Mouse (Mus musculus): ENCODE results near the gene Nms. TPM values are rescaled to one million over a fixed set of nuclear protein-coding genes. Genes with fewer than 3 reads are reported as not detected.

Gene Nms
- polyA plus RNA-seq (2015; fragmentation: Nextera tagmentation; extraction: Ambion mirVana) = not detected in 2 replicates

DNA sequence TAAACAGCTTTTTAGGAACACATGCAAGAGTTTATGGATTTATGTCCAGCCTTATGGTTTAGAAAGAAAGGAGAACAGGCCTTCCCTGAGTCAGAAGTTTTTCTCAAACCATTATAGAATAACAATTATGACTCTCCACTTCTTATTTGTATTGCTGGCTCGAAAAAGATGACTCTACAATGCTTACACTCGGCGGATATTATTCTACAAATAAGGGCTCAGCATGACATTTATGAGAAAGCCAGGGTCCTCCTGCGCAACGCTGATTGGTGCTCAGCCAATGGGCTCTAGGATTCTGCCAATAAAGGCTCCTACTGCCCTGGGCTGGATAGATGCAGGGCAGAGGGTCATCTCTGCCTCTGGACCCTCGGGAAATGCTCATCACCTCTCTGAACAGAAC lies at the start of gene Nms:
Gene Nms (plus strand): TSS at position 301 of the 400 bp plus-strand sequence.
- Histone ChIP-seq H3K27me3 (replicated peaks) (no peaks in the 10 kb centered on the region), H3K36me3 (no peaks in the 10 kb centered on the region), H3K4me1 (replicated peaks) (no peaks in the 10 kb centered on the region), H3K4me3 (replicated peaks) (no peak within 1 kb of the TSS), H3K9me3 (no peaks in the 10 kb centered on the region), H3K9ac (no peak within 1 kb of the TSS), H3K4me2 (replicated peaks) (no peak within 1 kb of the TSS), H3K27ac (no peak within 1 kb of the TSS)
- WGBS = 75% methylated on average over 6 of the region's 6 CpGs
- ATAC-seq = no peak

DNA sequence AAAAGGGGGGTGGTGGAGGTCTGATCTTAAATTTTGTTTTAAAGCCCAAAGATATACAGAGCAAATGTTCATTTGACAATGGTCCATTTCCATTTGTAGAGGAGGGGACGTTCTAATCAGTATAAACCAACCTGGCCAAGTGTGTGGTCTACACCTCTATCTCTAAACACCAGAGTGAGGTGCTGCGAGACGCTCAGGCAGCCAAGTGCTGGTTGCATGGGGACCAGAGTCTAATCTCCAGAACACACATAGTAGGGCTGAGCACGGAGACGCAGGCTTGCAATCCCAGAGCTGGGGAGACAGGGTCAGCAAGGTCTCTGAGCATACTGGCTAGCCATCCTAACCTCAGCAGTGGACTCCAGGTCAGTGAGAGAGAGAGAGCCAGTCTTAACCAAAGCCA lies 47.5 kb upstream of the Nms start:
- H3K4me3 ChIP-seq (replicated peaks) = no peak overlapping the region
- H3K9ac ChIP-seq = no peak overlapping the region
- H3K4me1 ChIP-seq (replicated peaks) = no peaks in the 10 kb centered on the region
- no peaks in the 10 kb centered on the region for H3K27me3 ChIP-seq (replicated peaks)
- H3K27ac ChIP-seq = no peak overlapping the region
- no peaks in the 10 kb centered on the region for H3K9me3 ChIP-seq
- H3K36me3 ChIP-seq = no peaks in the 10 kb centered on the region
- no peak for ATAC-seq
- no peak overlapping the region for H3K4me2 ChIP-seq (replicated peaks)
- WGBS = 91% methylated on average over 5 of the region's 5 CpGs

DNA sequence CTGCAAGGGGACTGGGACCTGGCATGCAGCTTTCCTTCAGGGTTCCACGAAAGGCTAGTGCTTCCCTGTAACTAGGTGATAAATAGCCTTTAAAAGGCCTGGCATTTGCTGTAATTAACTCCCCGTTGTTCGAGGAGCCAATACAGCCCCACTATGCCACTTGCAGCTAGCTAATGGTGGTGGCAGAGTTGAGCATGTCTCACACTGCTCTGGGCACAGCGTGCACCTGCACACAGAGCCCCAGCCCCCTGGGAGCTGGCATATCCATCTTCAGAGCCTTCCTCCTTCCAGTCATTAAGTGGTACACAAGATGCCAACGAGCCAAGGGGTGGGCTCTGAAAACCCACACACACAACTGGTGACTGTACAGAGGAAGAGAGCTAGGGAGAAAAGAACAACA lies 45.9 kb upstream of the Nms start:
- H3K9me3 ChIP-seq = no peaks in the 10 kb centered on the region
- no peak overlapping the region for H3K4me2 ChIP-seq (replicated peaks)
- H3K36me3 ChIP-seq = no peaks in the 10 kb centered on the region
- peaks cover 4% of the 10 kb centered on the region; the same call in 1 of the 2 replicates for H3K27me3 ChIP-seq (replicated peaks)
- 60% methylated on average over 5 of the region's 5 CpGs for WGBS
- peaks cover 4% of the 10 kb centered on the region; the same call in 1 of the 2 replicates for H3K4me1 ChIP-seq (replicated peaks)
- ATAC-seq = no peak
- H3K9ac ChIP-seq = no peak overlapping the region
- H3K27ac ChIP-seq = no peak overlapping the region
- H3K4me3 ChIP-seq (replicated peaks) = no peak overlapping the region

DNA sequence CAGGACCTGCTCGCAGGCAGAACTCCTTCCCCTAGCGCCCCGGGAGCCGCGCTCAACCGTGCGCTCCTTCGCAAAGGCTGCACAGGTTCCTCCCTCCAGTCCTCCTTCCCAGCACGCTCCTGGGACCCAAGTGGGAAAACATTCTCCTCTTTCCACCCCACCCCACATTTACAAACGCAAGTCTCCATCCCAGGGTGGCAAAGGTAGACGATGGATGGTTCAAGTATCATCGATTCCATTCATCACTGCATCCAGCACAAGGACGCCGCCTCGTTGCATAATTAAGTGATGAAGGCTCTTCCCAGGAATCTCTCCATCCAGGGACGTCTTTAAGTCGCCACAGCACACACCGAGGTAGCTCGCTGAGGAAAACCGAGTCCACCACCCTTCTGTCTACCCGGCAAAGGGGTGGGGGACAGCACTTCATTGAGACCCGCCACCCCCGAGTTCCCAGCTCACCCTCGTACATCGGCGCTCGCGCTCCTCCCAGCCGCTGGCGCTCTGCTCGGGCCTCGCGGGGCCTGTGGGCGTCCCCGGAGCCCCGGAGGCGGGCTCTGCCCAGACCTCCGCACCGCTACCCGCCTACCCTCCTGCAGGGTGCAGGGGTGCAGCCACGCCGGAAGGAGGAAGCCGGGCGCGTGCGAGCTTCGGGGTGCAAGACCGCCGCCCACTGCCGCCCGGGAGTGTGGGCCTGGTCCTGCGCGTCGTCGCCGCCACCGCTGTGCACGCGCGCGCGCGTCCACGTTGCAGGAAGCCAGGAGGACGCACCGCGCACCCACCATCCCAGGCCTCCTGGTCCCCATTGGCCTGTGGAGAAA lies 41.3 kb upstream of the Nms start, which contains the start of gene Chst10:
Gene Chst10 (minus strand): TSS at position 731 of the 818 bp plus-strand sequence.
- Histone ChIP-seq H3K9ac (peak within 1 kb of the TSS; percentile 60), H3K4me3 (replicated peaks) (peak within 1 kb of the TSS; percentile 63), H3K27ac (0 out of 2 replicates have a peak within 1 kb of the TSS, but pooled peaks have one; percentile 22), H3K4me1 (replicated peaks) (peaks cover 4% of the 10 kb centered on the region; the same call in 1 of the 2 replicates), H3K9me3 (no peaks in the 10 kb centered on the region), H3K36me3 (no peaks in the 10 kb centered on the region), H3K4me2 (replicated peaks) (peak within 1 kb of the TSS; percentile 91), H3K27me3 (replicated peaks) (peaks cover 4% of the 10 kb centered on the region; the same call in 1 of the 2 replicates)
- under 1% methylated on average over 67 of the region's 67 CpGs for WGBS
- ATAC-seq = peak; percentile 97

DNA sequence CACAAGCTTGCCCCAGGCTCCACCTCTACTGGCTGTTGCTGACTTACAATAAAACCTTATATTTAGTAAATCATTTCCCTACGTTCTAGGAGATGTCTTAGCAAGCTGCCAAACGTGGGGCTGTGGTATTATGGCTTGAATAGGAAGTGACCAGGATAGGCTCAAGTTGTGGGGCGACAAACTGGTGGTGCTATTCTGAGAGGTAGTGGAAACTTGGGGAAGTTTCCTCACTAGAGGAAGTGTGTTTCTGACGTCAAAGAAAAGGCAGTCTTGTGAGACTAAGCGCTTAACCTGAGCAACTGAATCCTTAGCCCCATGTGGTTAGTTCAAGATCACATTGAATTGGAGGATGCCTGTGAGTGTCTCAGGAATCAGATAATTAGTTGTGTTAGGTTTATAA lies 36.4 kb upstream of the Nms start:
- 53% methylated on average over 5 of the region's 5 CpGs for WGBS
- ATAC-seq = no peak
- H3K9ac ChIP-seq = no peak overlapping the region

DNA sequence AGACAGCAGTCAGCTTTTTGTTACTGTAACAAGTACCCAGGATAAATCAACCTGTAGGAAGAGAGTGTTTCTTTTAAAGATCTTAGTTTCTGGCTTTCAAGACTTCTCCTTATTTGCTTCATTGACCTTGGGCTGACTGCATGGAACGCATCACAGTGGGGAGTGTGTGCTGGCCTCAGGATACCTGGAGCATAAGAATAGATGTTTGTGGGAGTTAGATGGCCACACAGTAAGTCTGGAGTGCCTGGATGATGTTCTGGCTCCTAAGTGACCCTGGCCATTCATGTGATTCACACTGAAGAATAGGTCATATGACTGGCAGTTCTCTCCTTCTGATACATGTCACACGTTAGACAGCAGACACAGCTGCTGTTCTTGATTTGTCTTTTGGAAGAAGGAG lies 35.0 kb upstream of the Nms start:
- no peak overlapping the region for H3K9ac ChIP-seq
- WGBS = 68% methylated on average over 2 of the region's 2 CpGs

More for the DNA sequence above, 36.4 kb upstream of the Nms start:
- Histone ChIP-seq H3K36me3 (no peaks in the 10 kb centered on the region), H3K9me3 (no peaks in the 10 kb centered on the region), H3K4me3 (replicated peaks) (no peak overlapping the region), H3K27ac (no peak overlapping the region), H3K27me3 (replicated peaks) (no peaks in the 10 kb centered on the region; the same call in 1 of the 2 replicates), H3K4me2 (replicated peaks) (no peak overlapping the region), H3K4me1 (replicated peaks) (no peaks in the 10 kb centered on the region)

DNA sequence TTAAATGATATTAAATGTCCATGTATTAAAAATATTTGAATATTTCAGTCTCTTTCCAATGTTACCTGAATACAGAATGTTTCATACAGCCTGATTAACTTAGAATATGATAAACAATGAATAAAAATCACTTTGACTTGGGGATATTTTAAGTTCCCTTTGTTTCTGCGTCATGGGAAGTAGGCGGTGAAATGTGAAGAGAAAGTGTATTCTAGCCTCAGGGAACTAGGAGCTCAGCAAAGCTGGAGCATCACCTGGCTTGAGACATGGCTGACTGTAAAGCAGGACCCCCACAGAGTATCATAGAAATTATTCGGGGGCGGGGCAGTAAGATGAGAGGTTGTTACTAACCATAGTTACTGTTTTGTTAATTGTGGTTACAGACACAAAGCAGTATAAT lies 10.0 kb upstream of the Nms start:
- 82% methylated on average over 4 of the region's 4 CpGs for WGBS
- Histone ChIP-seq H3K36me3 (no peaks in the 10 kb centered on the region), H3K27me3 (replicated peaks) (no peaks in the 10 kb centered on the region), H3K9ac (no peak overlapping the region), H3K27ac (no peak overlapping the region), H3K4me2 (replicated peaks) (no peak overlapping the region), H3K4me1 (replicated peaks) (no peaks in the 10 kb centered on the region), H3K4me3 (replicated peaks) (no peak overlapping the region), H3K9me3 (no peaks in the 10 kb centered on the region)
- no peak for ATAC-seq

More for the DNA sequence above, 35.0 kb upstream of the Nms start:
- H3K36me3 ChIP-seq = no peaks in the 10 kb centered on the region
- H3K4me1 ChIP-seq (replicated peaks) = no peaks in the 10 kb centered on the region
- H3K9me3 ChIP-seq = no peaks in the 10 kb centered on the region
- no peak for ATAC-seq
- H3K27me3 ChIP-seq (replicated peaks) = no peaks in the 10 kb centered on the region
- no peak overlapping the region for H3K27ac ChIP-seq
- H3K4me2 ChIP-seq (replicated peaks) = no peak overlapping the region
- H3K4me3 ChIP-seq (replicated peaks) = no peak overlapping the region

DNA sequence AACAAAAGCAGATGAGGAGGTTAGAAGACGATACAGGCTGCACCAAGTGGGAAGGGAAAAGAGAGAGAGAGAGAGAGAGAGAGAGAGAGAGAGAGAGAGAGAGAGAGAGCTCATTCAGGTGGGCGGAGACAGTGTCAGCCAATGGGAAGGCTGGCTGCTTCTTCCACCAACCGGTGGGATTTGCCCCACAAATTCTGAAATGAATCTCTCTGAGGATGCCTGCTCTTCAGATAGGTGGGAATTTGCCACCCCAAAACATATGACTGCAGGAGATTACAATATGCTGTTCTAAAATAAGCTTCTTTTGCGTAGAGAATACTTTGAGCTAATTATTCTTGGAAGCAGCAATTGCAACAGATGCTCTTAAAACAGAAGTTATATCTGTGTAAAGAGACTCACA lies 9.5 kb upstream of the Nms start:
- Histone ChIP-seq H3K36me3 (no peaks in the 10 kb centered on the region), H3K4me3 (replicated peaks) (no peak overlapping the region), H3K9ac (no peak overlapping the region), H3K4me2 (replicated peaks) (no peak overlapping the region), H3K4me1 (replicated peaks) (no peaks in the 10 kb centered on the region), H3K27ac (no peak overlapping the region), H3K9me3 (no peaks in the 10 kb centered on the region), H3K27me3 (replicated peaks) (no peaks in the 10 kb centered on the region)
- WGBS = 77% methylated on average over 4 of the region's 4 CpGs
- no peak for ATAC-seq

DNA sequence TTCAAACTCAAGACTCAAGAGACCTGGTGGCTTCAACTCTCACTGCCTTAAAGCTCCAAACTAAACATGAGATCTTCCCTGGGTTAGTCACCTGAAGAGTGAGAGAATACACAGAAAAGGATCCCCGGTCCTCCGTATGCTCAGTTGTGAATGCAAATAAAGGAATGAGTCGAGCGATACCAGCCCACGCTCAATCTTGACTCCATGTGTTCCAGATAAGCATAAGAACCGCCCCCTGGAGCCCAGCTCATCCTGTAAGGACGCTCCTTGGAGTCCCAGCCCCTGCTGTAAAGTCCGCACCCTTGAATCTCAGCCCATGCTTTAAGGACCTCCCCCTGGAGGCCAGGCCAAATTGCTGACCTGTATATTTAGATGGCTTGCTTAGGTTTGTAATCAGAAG lies 8.2 kb upstream of the Nms start:
- Histone ChIP-seq H3K36me3 (no peaks in the 10 kb centered on the region), H3K4me2 (replicated peaks) (no peak overlapping the region), H3K9ac (no peak overlapping the region), H3K9me3 (no peaks in the 10 kb centered on the region), H3K4me3 (replicated peaks) (no peak overlapping the region), H3K27me3 (replicated peaks) (no peaks in the 10 kb centered on the region), H3K4me1 (replicated peaks) (no peaks in the 10 kb centered on the region), H3K27ac (0 out of 2 replicates have a peak overlapping the region, but pooled peaks have one; percentile 29)
- peak; percentile 93 for ATAC-seq
- WGBS = 51% methylated on average over 8 of the region's 8 CpGs

DNA sequence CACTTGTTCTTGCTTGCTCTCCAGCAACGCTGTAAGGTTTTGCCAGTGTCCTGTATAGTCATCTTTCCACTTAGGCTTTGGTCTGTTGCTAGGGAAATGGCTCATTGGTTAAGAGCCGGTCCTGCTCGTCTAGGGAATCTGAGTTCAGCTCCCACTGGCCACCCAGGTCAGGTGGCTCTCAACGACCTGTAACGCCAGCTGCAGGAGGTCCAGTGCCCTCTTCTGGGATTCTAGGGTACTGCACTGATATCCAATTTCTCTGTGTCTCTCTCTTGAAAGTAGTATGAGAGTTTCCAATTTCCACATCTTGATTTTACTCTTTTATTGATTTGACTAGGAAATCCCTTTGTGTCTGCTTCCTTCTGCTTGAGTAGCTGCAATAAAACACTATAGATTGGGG lies 4.3 kb upstream of the Nms start:
- ATAC-seq = no peak
- H3K4me1 ChIP-seq (replicated peaks) = no peaks in the 10 kb centered on the region
- no peak overlapping the region for H3K4me3 ChIP-seq (replicated peaks)
- no peaks in the 10 kb centered on the region for H3K9me3 ChIP-seq
- H3K4me2 ChIP-seq (replicated peaks) = no peak overlapping the region
- WGBS = 38% methylated on average over 5 of the region's 5 CpGs
- H3K27ac ChIP-seq = no peak overlapping the region
- no peaks in the 10 kb centered on the region for H3K36me3 ChIP-seq
- no peak overlapping the region for H3K9ac ChIP-seq
- H3K27me3 ChIP-seq (replicated peaks) = no peaks in the 10 kb centered on the region

DNA sequence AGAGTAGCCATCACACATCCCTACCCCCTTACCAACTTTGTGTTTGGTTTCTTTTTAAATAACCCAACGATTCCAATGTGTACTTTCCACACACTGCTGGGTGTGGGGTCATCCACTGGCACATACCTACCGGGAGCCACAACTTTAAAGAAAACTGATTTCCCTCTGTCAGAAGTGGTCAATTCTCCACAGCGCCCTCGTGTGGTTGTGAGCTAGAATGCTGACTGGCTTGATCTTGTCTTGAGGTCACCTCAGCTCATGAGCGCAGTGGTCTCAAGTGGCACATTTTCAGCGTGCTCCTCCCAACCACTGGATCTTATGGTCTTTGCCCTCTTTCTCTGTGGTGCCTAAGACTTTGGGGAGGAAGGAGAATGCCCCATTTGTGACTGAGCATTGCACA lies 2.2 kb upstream of the Nms start:
- H3K36me3 ChIP-seq = no peaks in the 10 kb centered on the region
- no peak for ATAC-seq
- H3K27ac ChIP-seq = no peak overlapping the region
- H3K4me3 ChIP-seq (replicated peaks) = no peak overlapping the region
- H3K4me2 ChIP-seq (replicated peaks) = no peak overlapping the region
- no peaks in the 10 kb centered on the region for H3K9me3 ChIP-seq
- H3K27me3 ChIP-seq (replicated peaks) = no peaks in the 10 kb centered on the region
- no peaks in the 10 kb centered on the region for H3K4me1 ChIP-seq (replicated peaks)
- H3K9ac ChIP-seq = no peak overlapping the region
- 26% methylated on average over 6 of the region's 6 CpGs for WGBS

DNA sequence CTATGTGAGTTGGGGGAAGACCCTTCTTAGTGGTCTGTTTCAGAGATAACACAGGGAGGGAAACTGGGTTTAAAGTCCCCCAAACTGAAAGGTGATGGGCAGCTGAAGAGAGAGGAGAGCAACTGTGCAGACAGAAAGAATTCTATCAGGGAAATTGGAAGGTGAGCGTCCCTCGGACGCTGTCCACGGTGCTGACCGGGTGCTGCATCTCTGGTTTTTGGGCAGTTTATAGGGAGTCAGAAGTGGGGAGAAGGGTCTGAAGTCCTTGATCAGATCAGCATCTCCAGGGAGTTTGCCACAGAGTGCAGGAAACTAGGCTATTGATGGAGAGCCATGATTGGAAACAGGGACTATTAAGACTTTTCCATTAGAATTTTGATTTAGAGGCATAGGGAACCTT lies 659 bp downstream of the Nms start:
- WGBS = 3% methylated on average over 5 of the region's 5 CpGs
- Histone ChIP-seq H3K9ac (no peak overlapping the region), H3K27ac (no peak overlapping the region), H3K27me3 (replicated peaks) (no peaks in the 10 kb centered on the region), H3K36me3 (no peaks in the 10 kb centered on the region), H3K9me3 (no peaks in the 10 kb centered on the region), H3K4me2 (replicated peaks) (no peak overlapping the region), H3K4me3 (replicated peaks) (no peak overlapping the region), H3K4me1 (replicated peaks) (no peaks in the 10 kb centered on the region)
- ATAC-seq = no peak

DNA sequence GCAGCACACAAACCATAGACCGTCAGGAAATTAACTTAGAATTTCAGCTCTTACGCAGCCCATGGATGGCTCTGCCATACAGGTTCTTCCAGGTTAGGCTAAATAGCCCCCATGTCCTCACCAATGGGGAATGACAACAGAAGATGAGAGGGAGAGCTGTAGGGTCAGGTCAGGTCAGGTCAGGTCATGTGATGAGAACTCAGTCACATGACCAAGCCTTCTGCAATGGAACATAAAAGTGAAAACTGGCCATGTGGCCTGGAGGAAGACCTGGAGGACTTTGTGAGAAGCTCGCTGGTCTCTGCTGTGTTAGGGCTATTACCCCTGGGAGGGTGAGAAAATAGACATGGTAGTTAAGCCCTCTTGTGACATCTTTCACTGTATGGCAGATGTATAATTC lies 17.5 kb downstream of the Nms start:
- H3K36me3 ChIP-seq = no peaks in the 10 kb centered on the region
- H3K9me3 ChIP-seq = no peaks in the 10 kb centered on the region
- no peak overlapping the region for H3K9ac ChIP-seq
- no peak overlapping the region for H3K27ac ChIP-seq
- 79% methylated on average over 3 of the region's 3 CpGs for WGBS
- H3K4me2 ChIP-seq (replicated peaks) = no peak overlapping the region
- H3K4me1 ChIP-seq (replicated peaks) = no peaks in the 10 kb centered on the region
- H3K4me3 ChIP-seq (replicated peaks) = no peak overlapping the region
- ATAC-seq = no peak
- no peaks in the 10 kb centered on the region for H3K27me3 ChIP-seq (replicated peaks)
